Mouse (Mus musculus): Measurements from ENCODE around the gene Iqcb1. TPM values are rescaled to one million over a fixed set of nuclear protein-coding genes. Genes with fewer than 3 reads are reported as not detected.

The Iqcb1 gene
- polyA plus RNA-seq (2015; fragmentation: Illumina TruSeq; extraction: RNeasy Lipid Tissue Mini Kit (QIAGEN cat#74804); ENCODE audit: insufficient read depth, low read depth, low replicate concordance) = 3.3 TPM

GRCm38 (mm10) chr16:36828054-36828786 is at the start of gene Iqcb1:
TSS of gene Iqcb1 (plus strand) at chr16:36828385.

DNA sequence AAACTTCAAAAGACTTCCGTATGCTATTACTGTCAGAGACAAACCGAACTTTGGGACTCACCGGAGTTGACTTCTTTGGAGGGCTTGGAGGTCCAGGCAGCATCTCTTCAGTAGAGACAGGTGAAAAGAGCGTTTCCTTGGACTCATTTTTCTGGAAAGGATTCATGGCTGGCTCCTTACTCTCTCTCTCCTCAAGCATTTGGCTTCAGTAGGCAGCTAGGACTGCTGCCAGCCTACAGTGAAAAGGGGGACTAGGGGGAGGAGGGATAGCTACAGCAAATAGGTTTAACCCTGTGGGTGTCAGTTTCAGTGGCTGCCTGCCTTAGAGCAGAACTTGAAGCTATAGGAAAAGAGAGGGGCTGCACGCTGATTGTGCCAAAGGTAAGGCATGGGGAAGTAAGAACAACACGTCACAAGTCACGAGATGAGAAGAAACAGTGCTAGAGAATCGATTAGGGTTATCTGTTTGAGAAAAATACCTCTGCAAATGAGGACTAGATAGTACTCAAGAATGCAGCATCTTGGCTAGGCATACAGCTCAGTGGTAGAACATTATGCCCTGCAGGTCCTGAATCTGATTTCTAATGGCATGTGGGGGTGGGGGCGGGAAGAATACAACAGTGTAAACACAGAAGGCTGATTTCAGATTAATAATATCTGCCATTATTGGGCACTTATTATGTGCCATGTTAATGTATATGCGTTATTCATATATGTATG is 43.4 kb upstream of the Iqcb1 start, which contains the start of gene Slc15a2:
Gene Slc15a2, minus strand, starts transcription at position 369 of the 720 bp plus-strand sequence.

GRCm38 (mm10) chr16:36874583-36875275 is 46.5 kb downstream of the Iqcb1 start, which contains the start of the genes Eaf2 and Golgb1:
TSS of gene Eaf2 (minus strand) at chr16:36875003.
TSS of gene Golgb1 (plus strand) at chr16:36875140.

Other genes starting within 250 kb of the Iqcb1 start
- 1.4 TPM for gene Cd86, start 162.3 kb upstream of the Iqcb1 start, polyA plus RNA-seq (2015; fragmentation: Illumina TruSeq; extraction: RNeasy Lipid Tissue Mini Kit (QIAGEN cat#74804); ENCODE audit: insufficient read depth, low read depth, low replicate concordance)
- gene Ildr1, start 134.4 kb upstream of the Iqcb1 start, polyA plus RNA-seq (2015; fragmentation: Illumina TruSeq; extraction: RNeasy Lipid Tissue Mini Kit (QIAGEN cat#74804); ENCODE audit: insufficient read depth, low read depth, low replicate concordance) = 2.7 TPM
- 3.4 TPM for gene Slc15a2, start 43.4 kb upstream of the Iqcb1 start, polyA plus RNA-seq (2015; fragmentation: Illumina TruSeq; extraction: RNeasy Lipid Tissue Mini Kit (QIAGEN cat#74804); ENCODE audit: insufficient read depth, low read depth, low replicate concordance)
- 2.8 TPM for gene Eaf2, start 46.6 kb downstream of the Iqcb1 start, polyA plus RNA-seq (2015; fragmentation: Illumina TruSeq; extraction: RNeasy Lipid Tissue Mini Kit (QIAGEN cat#74804); ENCODE audit: insufficient read depth, low read depth, low replicate concordance)
- gene Golgb1, start 46.8 kb downstream of the Iqcb1 start, polyA plus RNA-seq (2015; fragmentation: Illumina TruSeq; extraction: RNeasy Lipid Tissue Mini Kit (QIAGEN cat#74804); ENCODE audit: insufficient read depth, low read depth, low replicate concordance) = 17.9 TPM
- gene Hcls1, start 106.6 kb downstream of the Iqcb1 start, polyA plus RNA-seq (2015; fragmentation: Illumina TruSeq; extraction: RNeasy Lipid Tissue Mini Kit (QIAGEN cat#74804); ENCODE audit: insufficient read depth, low read depth, low replicate concordance) = 2.0 TPM
- gene Fbxo40, start 162.1 kb downstream of the Iqcb1 start, polyA plus RNA-seq (2015; fragmentation: Illumina TruSeq; extraction: RNeasy Lipid Tissue Mini Kit (QIAGEN cat#74804); ENCODE audit: insufficient read depth, low read depth, low replicate concordance) = not detected
- gene Polq, start 183.4 kb downstream of the Iqcb1 start, polyA plus RNA-seq (2015; fragmentation: Illumina TruSeq; extraction: RNeasy Lipid Tissue Mini Kit (QIAGEN cat#74804); ENCODE audit: insufficient read depth, low read depth, low replicate concordance) = not detected